10 mouse cellular contexts compared by ENCODE assay signal in the genomic region with DNA sequence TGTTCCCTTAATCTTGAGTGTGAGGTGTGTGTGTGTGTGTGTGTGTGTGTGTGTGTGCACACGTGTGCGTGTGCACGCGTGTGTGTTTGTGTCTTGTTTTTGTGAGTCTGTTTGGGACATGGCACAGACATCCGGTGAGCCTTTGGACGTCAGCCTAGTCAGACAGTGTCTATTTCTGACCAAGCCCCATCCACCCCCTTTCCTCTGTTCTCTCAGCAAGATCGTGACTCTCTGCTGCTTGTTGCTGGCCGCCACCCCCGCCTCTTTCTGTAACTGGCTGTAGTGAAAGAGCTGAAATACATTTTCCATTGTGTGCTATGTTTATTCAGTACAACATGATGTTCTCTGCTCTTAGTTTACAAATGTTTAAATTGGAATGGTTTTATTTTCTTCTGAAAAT. TPM values are rescaled to one million over a fixed set of nuclear protein-coding genes. Genes with fewer than 3 reads are reported as not detected.
DNase-seq lines count a peak whose midpoint lies in the region; ATAC-seq and TF ChIP-seq lines count a peak whose summit lies in the region.
"Had no signal": no experiment of that assay in that cellular context is flagged by ENCODE, and none has a peak within 500 bp of the region (broad histone marks: within the 10 kb centered on the region; RNA-seq: fewer than 3 reads in every experiment).

No protein-coding gene starts in this region.

- peak; percentile 28 to 52 for DNase-seq in heart, adult 2 months
- peak; percentile 26 for DNase-seq in Muller cell, postnatal 12 days (ENCODE audit: inconsistent ontology term)
- peak; percentile 39 to 66 for DNase-seq in left cerebral cortex, postnatal 14 days (ENCODE audit: low spot score in 2 of 2)
- DNase-seq in natural killer cell, adult 2 months (ENCODE audit: low spot score in 2 of 2): no peak
- DNase-seq in embryo, embryonic 10.5 days (ENCODE audit: low spot score): no peak
- no peak for DNase-seq in ovary, postnatal 10 days (ENCODE audit: low spot score)

- no peaks in the 10 kb centered on the region for H3K27me3 ChIP-seq in heart, adult 2 months (ENCODE audit: control insufficient read depth, insufficient read depth, low read length)
- no peaks in the 10 kb centered on the region for H3K27me3 ChIP-seq in heart, embryonic 11.5 days (ENCODE audit: control insufficient read depth, insufficient read depth, low read length)
- H3K27me3 ChIP-seq in embryonic facial prominence, embryonic 15.5 days: no peaks in the 10 kb centered on the region

- peak overlapping the region; percentile 51 for H3K27ac ChIP-seq in heart, adult 2 months
- no peak overlapping the region for H3K27ac ChIP-seq in heart, embryonic 11.5 days (ENCODE audit: low read depth, low read length)
- H3K27ac ChIP-seq in embryonic facial prominence, embryonic 15.5 days (replicated peaks): peak overlapping the region; percentile 48

- 25% methylated on average over 9 of the region's 9 CpGs for WGBS in heart, adult 2 months
- 64% methylated on average over 9 of the region's 9 CpGs for WGBS in heart, embryonic 11.5 days (ENCODE audit: insufficient replicate concordance)
- WGBS in embryonic facial prominence, embryonic 15.5 days: 54% methylated on average over 9 of the region's 9 CpGs

- no peak overlapping the region for H3K4me2 ChIP-seq in heart, embryonic 11.5 days
- no peak overlapping the region for H3K4me2 ChIP-seq in embryonic facial prominence, embryonic 15.5 days (replicated peaks)

- no peak for TF ChIP-seq CTCF in heart, adult 2 months (IDR thresholded peaks at IDR 0.05)

- no peaks in the 10 kb centered on the region for H3K79me2 ChIP-seq in heart, adult 2 months (replicated peaks; ENCODE audit: control insufficient read depth, insufficient read depth, low read length)

- 0 out of 2 replicates have a peak, but pooled peaks have one; percentile 34 for TF ChIP-seq EP300 in heart, adult 2 months (IDR thresholded peaks at IDR 0.05; ENCODE audit: insufficient read depth, low read depth, low read length)

- intact Hi-C loops in heart, adult 2 months (cut with DNase I): loop anchor here (5.0 to 10.0 kb wide), 3 partner anchors 50 to 263 kb away; a partner anchor contains a TSS
- intact Hi-C loops in left cerebral cortex, postnatal 14 days (cut with DNase I): loop anchor here (5.0 kb wide), 1 partner anchor 810 kb away; no protein-coding TSS in a partner anchor

- TF ChIP-seq POLR2A in heart, adult 2 months (IDR thresholded peaks at IDR 0.05; ENCODE audit: insufficient read depth, low read depth, low read length): no peak

- H3K4me3 ChIP-seq in heart, adult 2 months: no peak overlapping the region
- no peak overlapping the region for H3K4me3 ChIP-seq in heart, embryonic 11.5 days (ENCODE audit: low read depth, low read length)
- H3K4me3 ChIP-seq in embryonic facial prominence, embryonic 15.5 days (replicated peaks): no peak overlapping the region

- ATAC-seq in heart, embryonic 11.5 days (replicated peaks; ENCODE audit: insufficient number of reproducible peaks, low FRiP score, low TSS enrichment): no peak
- ATAC-seq in embryonic facial prominence, embryonic 15.5 days (ENCODE audit: insufficient number of reproducible peaks, low FRiP score, low TSS enrichment, low read depth): 0 out of 2 replicates have a peak, but pooled peaks have one; percentile 15

- H3K9me3 ChIP-seq in heart, embryonic 11.5 days (replicated peaks; ENCODE audit: control insufficient read depth, low read length): no peaks in the 10 kb centered on the region
- no peaks in the 10 kb centered on the region for H3K9me3 ChIP-seq in embryonic facial prominence, embryonic 15.5 days (replicated peaks)

- no peaks in the 10 kb centered on the region for H3K36me3 ChIP-seq in heart, adult 2 months (ENCODE audit: control insufficient read depth, insufficient read depth, low read length)
- H3K36me3 ChIP-seq in heart, embryonic 11.5 days (ENCODE audit: control insufficient read depth, insufficient read depth, low read length): no peaks in the 10 kb centered on the region
- no peaks in the 10 kb centered on the region for H3K36me3 ChIP-seq in embryonic facial prominence, embryonic 15.5 days

- no peak overlapping the region for H3K9ac ChIP-seq in heart, adult 2 months (ENCODE audit: low read depth, low read length)
- no peak overlapping the region for H3K9ac ChIP-seq in heart, embryonic 11.5 days (ENCODE audit: low read depth, low read length)
- H3K9ac ChIP-seq in embryonic facial prominence, embryonic 15.5 days: no peak overlapping the region

- H3K4me1 ChIP-seq in heart, adult 2 months (ENCODE audit: control insufficient read depth, insufficient read depth, low read length): peaks cover 2% of the 10 kb centered on the region
- no peaks in the 10 kb centered on the region for H3K4me1 ChIP-seq in heart, embryonic 11.5 days (ENCODE audit: control insufficient read depth, insufficient read depth, low read length)
- H3K4me1 ChIP-seq in embryonic facial prominence, embryonic 15.5 days: no peaks in the 10 kb centered on the region

RNA-seq across cellular contexts. Expression of a gene that starts 20.6 kb away (rescaled TPM):
- not detected for total RNA-seq in heart, adult 2 months (2021)
- 0.04 and 0.09 TPM in 2 replicates for polyA plus RNA-seq in heart, adult 2 months (2012; rRNA removed)
- 0.11 TPM in 1 of 2 replicates, not detected in the other for polyA plus RNA-seq in heart, embryonic 11.5 days (2014; fragmentation: Nextera tagmentation; extraction: Ambion mirVana)
- 3.0 and 4.2 TPM in 2 replicates for polyA plus RNA-seq in embryonic facial prominence, embryonic 15.5 days (2015; fragmentation: Nextera tagmentation; extraction: Ambion mirVana)
- under 1 TPM; 0.26 to 0.40 TPM for total RNA-seq in left cerebral cortex, postnatal 14 days (2021)

RNA-seq across cellular contexts. Expression of a gene that starts 39.5 kb away (rescaled TPM):
- not detected for total RNA-seq in heart, adult 2 months (2021)
- polyA plus RNA-seq in heart, adult 2 months (2012; rRNA removed): not detected in 2 replicates
- polyA plus RNA-seq in heart, embryonic 11.5 days (2014; fragmentation: Nextera tagmentation; extraction: Ambion mirVana): not detected in 2 replicates
- polyA plus RNA-seq in embryonic facial prominence, embryonic 15.5 days (2015; fragmentation: Nextera tagmentation; extraction: Ambion mirVana): 0.21 TPM in 1 of 2 replicates, not detected in the other
- not detected for total RNA-seq in left cerebral cortex, postnatal 14 days (2021)
- polyA plus RNA-seq: liver, embryonic 16.5 days; stomach, embryonic 16.5 days had no signal

RNA-seq across cellular contexts. Expression of a gene that starts 49.8 kb away (rescaled TPM):
- total RNA-seq in heart, adult 2 months (2021): 1 to 10 TPM; 4.5 to 6.8 TPM
- polyA plus RNA-seq in heart, adult 2 months (2012; rRNA removed): 4.9 and 6.7 TPM in 2 replicates
- polyA plus RNA-seq in heart, embryonic 11.5 days (2014; fragmentation: Nextera tagmentation; extraction: Ambion mirVana): 4.1 and 5.1 TPM in 2 replicates
- polyA plus RNA-seq in embryonic facial prominence, embryonic 15.5 days (2015; fragmentation: Nextera tagmentation; extraction: Ambion mirVana): 13.8 and 14.8 TPM in 2 replicates
- total RNA-seq in left cerebral cortex, postnatal 14 days (2021): 10 to 100 TPM; 38.5 to 40.5 TPM

Comparison
In these comparisons a context has a peak if more than half of its experiments do, and no peak if none do; other contexts are left out.
1. DNase-seq: peak in heart, adult 2 months (2 of 2), Muller cell, postnatal 12 days (single experiment) and left cerebral cortex, postnatal 14 days (2 of 2); none in natural killer cell, adult 2 months (0 of 2), embryo, embryonic 10.5 days (single experiment) and ovary, postnatal 10 days (single experiment).